Mouse (Mus musculus) lung, adult 2 months (tissue): Measurements from ENCODE around the gene Med29.

Experiments
- CTCF ChIP-seq: fragments of 200-500 bp; IDR thresholded peaks from 2 replicates; pipeline ENCODE4 v1.5.1; 2011; ENCODE audit warnings: mild to moderate bottlenecking, low read length, control low read depth; ENCODE audit not compliant: insufficient read depth
- POLR2A ChIP-seq: fragments of 200-500 bp; IDR thresholded peaks from 2 replicates; pipeline ENCODE4 v1.6.1; 2011; ENCODE audit warnings: low read depth, mild to moderate bottlenecking, control low read depth, low read length, borderline replicate concordance; ENCODE audit errors: extremely low read depth

- TF ChIP-seq POLR2A (peak; percentile 86; the same call in 1 of the 2 replicates), CTCF (no peak)
Measured at GRCm38 (mm10) chr7:28375176-28375921, 17.2 kb downstream of the Med29 start.
